In genomic region chr7:4953815-4954445, GRCm38 (mm10) we compare ENCODE assay signal across 17 mouse cellular contexts. TPM values are rescaled to one million over a fixed set of nuclear protein-coding genes. Genes with fewer than 3 reads are reported as not detected.
DNase-seq lines count a peak whose midpoint lies in the region; ATAC-seq and TF ChIP-seq lines count a peak whose summit lies in the region.
"Had no signal": no experiment of that assay in that cellular context is flagged by ENCODE, and none has a peak within 500 bp of the region (broad histone marks: within the 10 kb centered on the region; RNA-seq: fewer than 3 reads in every experiment).

No protein-coding gene starts in this region.

- intact Hi-C loops in gastrocnemius, adult 2 months (cut with DNase I): no loop called here

- no peak for TF ChIP-seq CTCF in gastrocnemius, adult 2 months (IDR thresholded peaks at IDR 0.05)
- no peak for TF ChIP-seq CTCF in midbrain, postnatal 0 days (IDR thresholded peaks at IDR 0.05)

- H3K27me3 ChIP-seq in midbrain, postnatal 0 days (ENCODE audit: insufficient read depth, low read length): no peaks in the 10 kb centered on the region
- H3K27me3 ChIP-seq in midbrain, embryonic 16.5 days (ENCODE audit: control insufficient read depth, insufficient read depth, low read depth, low read length): no peaks in the 10 kb centered on the region
- H3K27me3 ChIP-seq in heart, embryonic 14.5 days (ENCODE audit: control insufficient read depth, insufficient read depth, low read length): no peaks in the 10 kb centered on the region
- no peaks in the 10 kb centered on the region for H3K27me3 ChIP-seq in forebrain, embryonic 13.5 days
- H3K27me3 ChIP-seq: kidney, embryonic 15.5 days; liver, embryonic 13.5 days had no signal

- no peaks in the 10 kb centered on the region for H3K9me3 ChIP-seq in midbrain, postnatal 0 days (ENCODE audit: low read length)
- H3K9me3 ChIP-seq in midbrain, embryonic 16.5 days (replicated peaks; ENCODE audit: control insufficient read depth, low read length, poor library complexity, severe bottlenecking): no peaks in the 10 kb centered on the region
- no peaks in the 10 kb centered on the region for H3K9me3 ChIP-seq in heart, embryonic 14.5 days (ENCODE audit: control insufficient read depth, low read length)
- H3K9me3 ChIP-seq in forebrain, embryonic 13.5 days (replicated peaks): no peaks in the 10 kb centered on the region
- H3K9me3 ChIP-seq: kidney, embryonic 15.5 days; liver, embryonic 13.5 days had no signal

- 0 out of 2 replicates have a peak overlapping the region, but pooled peaks have one; percentile 4 for H3K9ac ChIP-seq in midbrain, postnatal 0 days (replicated peaks; ENCODE audit: low read length, poor library complexity, severe bottlenecking)
- H3K9ac ChIP-seq in midbrain, embryonic 16.5 days (ENCODE audit: low read depth, low read length): no peak overlapping the region
- no peak overlapping the region for H3K9ac ChIP-seq in heart, embryonic 14.5 days (ENCODE audit: low read length)
- H3K9ac ChIP-seq in forebrain, embryonic 13.5 days: no peak overlapping the region; the same call in 1 of the 2 replicates
- H3K9ac ChIP-seq: kidney, embryonic 15.5 days; liver, embryonic 13.5 days had no signal

- 32% methylated on average over 10 of the region's 10 CpGs for WGBS in midbrain, postnatal 0 days
- WGBS in midbrain, embryonic 16.5 days: 27% methylated on average over 10 of the region's 10 CpGs
- 10% methylated on average over 10 of the region's 10 CpGs for WGBS in heart, embryonic 14.5 days
- 28% methylated on average over 10 of the region's 10 CpGs for WGBS in forebrain, embryonic 13.5 days

- H3K4me1 ChIP-seq in midbrain, postnatal 0 days (ENCODE audit: insufficient read depth, low read length): no peaks in the 10 kb centered on the region
- H3K4me1 ChIP-seq in midbrain, embryonic 16.5 days (ENCODE audit: control insufficient read depth, insufficient read depth, low read length): no peaks in the 10 kb centered on the region
- peaks cover 7 to 12% of the 10 kb centered on the region in 2 experiments; a peak in 3 of 4 replicates for H3K4me1 ChIP-seq in heart, embryonic 14.5 days (ENCODE audit: control insufficient read depth in 2 of 2, insufficient read depth in 2 of 2, low read length in 2 of 2)
- H3K4me1 ChIP-seq in forebrain, embryonic 13.5 days: 0 out of 2 replicates have a peak, but pooled peaks cover 2% of the 10 kb centered on the region
- H3K4me1 ChIP-seq: kidney, embryonic 15.5 days; liver, embryonic 13.5 days had no signal

- H3K4me2 ChIP-seq in midbrain, postnatal 0 days (ENCODE audit: low read depth, low read length, poor library complexity, severe bottlenecking): no peak overlapping the region
- no peak overlapping the region for H3K4me2 ChIP-seq in midbrain, embryonic 16.5 days (ENCODE audit: low read length)
- H3K4me2 ChIP-seq in heart, embryonic 14.5 days (ENCODE audit: low read length): 0 out of 2 replicates have a peak overlapping the region, but pooled peaks have one; percentile 1
- H3K4me2 ChIP-seq in forebrain, embryonic 13.5 days: no peak overlapping the region
- H3K4me2 ChIP-seq: kidney, embryonic 15.5 days; liver, embryonic 13.5 days had no signal

- H3K36me3 ChIP-seq in midbrain, postnatal 0 days (ENCODE audit: insufficient read depth, low read length): no peaks in the 10 kb centered on the region
- H3K36me3 ChIP-seq in midbrain, embryonic 16.5 days (ENCODE audit: control insufficient read depth, insufficient read depth, low read length): no peaks in the 10 kb centered on the region
- no peaks in the 10 kb centered on the region for H3K36me3 ChIP-seq in heart, embryonic 14.5 days (ENCODE audit: control insufficient read depth, insufficient read depth, low read length)
- no peaks in the 10 kb centered on the region for H3K36me3 ChIP-seq in forebrain, embryonic 13.5 days (ENCODE audit: poor library complexity, severe bottlenecking)
- H3K36me3 ChIP-seq: kidney, embryonic 15.5 days; liver, embryonic 13.5 days had no signal

- no peak overlapping the region for H3K4me3 ChIP-seq in gastrocnemius, adult 2 months
- no peak overlapping the region for H3K4me3 ChIP-seq in midbrain, postnatal 0 days (ENCODE audit: low read depth, low read length)
- H3K4me3 ChIP-seq in midbrain, embryonic 16.5 days (ENCODE audit: low read depth, low read length): no peak overlapping the region
- no peak overlapping the region for H3K4me3 ChIP-seq in heart, embryonic 14.5 days (ENCODE audit: control insufficient read depth in 1 of 2, insufficient read depth in 1 of 2, low read depth in 1 of 2, low read length in 2 of 2)
- no peak overlapping the region for H3K4me3 ChIP-seq in forebrain, embryonic 13.5 days
- H3K4me3 ChIP-seq: kidney, embryonic 15.5 days; liver, embryonic 13.5 days had no signal

- no peak for ATAC-seq in midbrain, postnatal 0 days (ENCODE audit: low FRiP score)
- ATAC-seq in midbrain, embryonic 16.5 days: no peak
- peak; percentile 77 for ATAC-seq in heart, embryonic 14.5 days (ENCODE audit: insufficient number of reproducible peaks, insufficient read depth, low FRiP score, low read depth)
- ATAC-seq in forebrain, embryonic 13.5 days: no peak
- ATAC-seq: inflammation-experienced regulatory T-cells, adult 6 months had no signal

- H3K27ac ChIP-seq in gastrocnemius, adult 2 months: peak overlapping the region; percentile 81
- H3K27ac ChIP-seq in midbrain, postnatal 0 days (ENCODE audit: low read depth, low read length): no peak overlapping the region
- H3K27ac ChIP-seq in midbrain, embryonic 16.5 days (ENCODE audit: low read length): no peak overlapping the region
- H3K27ac ChIP-seq in heart, embryonic 14.5 days (replicated peaks in 1 of 2; ENCODE audit: control insufficient read depth in 1 of 2, insufficient read depth in 1 of 2, low read depth in 2 of 2, low read length in 2 of 2): peak overlapping the region in 1 of 2 experiments; percentile 82; a peak in 3 of 4 replicates
- no peak overlapping the region for H3K27ac ChIP-seq in forebrain, embryonic 13.5 days
- H3K27ac ChIP-seq: kidney, embryonic 15.5 days; liver, embryonic 13.5 days had no signal

- peak; percentile 62 for DNase-seq in gastrocnemius, adult 2 months
- DNase-seq in gastrocnemius, postnatal 4 days (ENCODE audit: low spot score in 2 of 2): no peak
- DNase-seq in midbrain, postnatal 0 days (ENCODE audit: low spot score): peak; percentile 12
- DNase-seq in lung, postnatal 36 days: peak; percentile 35
- no peak for DNase-seq in thymus, postnatal 25 days
- DNase-seq: adrenal gland, adult 2 months; B cell, adult 2 months; cerebellum, postnatal 25 days; liver, embryonic 13.5 days; thymus, postnatal 4 days had no signal

RNA-seq across cellular contexts. Expression of gene Sbk2, which starts 10.3 kb away (rescaled TPM):
- 10 to 100 TPM; 36.7 to 77.0 TPM for total RNA-seq in gastrocnemius, adult 2 months (2021)
- 10 to 100 TPM; 13.0 to 15.9 TPM for total RNA-seq in gastrocnemius, postnatal 4 days (2021)
- total RNA-seq in midbrain, postnatal 0 days (2014; rRNA removed): 0.49 TPM in 1 of 2 replicates, not detected in the other
- 0.20 TPM in 1 of 2 replicates, not detected in the other for polyA plus RNA-seq in midbrain, postnatal 0 days (2015; fragmentation: Nextera tagmentation; extraction: Ambion mirVana)
- 0.18 TPM in 1 of 2 replicates, not detected in the other for polyA plus RNA-seq in midbrain, embryonic 16.5 days (2015; fragmentation: Nextera tagmentation; extraction: Ambion mirVana)
- 6.8 and 8.1 TPM in 2 replicates for polyA plus RNA-seq in heart, embryonic 14.5 days (2014; fragmentation: Nextera tagmentation; extraction: Ambion mirVana)
- not detected in 2 replicates for polyA plus RNA-seq in forebrain, embryonic 13.5 days (2015; fragmentation: Nextera tagmentation; extraction: Ambion mirVana)
- total RNA-seq: layer of hippocampus, postnatal 10 days had no signal
- polyA plus RNA-seq: embryonic facial prominence, embryonic 11.5 days; liver, embryonic 13.5 days had no signal

RNA-seq across cellular contexts. Expression of gene Sbk3, which starts 17.0 kb away (rescaled TPM):
- total RNA-seq in gastrocnemius, adult 2 months (2021): 1 to 10 TPM in 1 of 2 experiments, under 1 TPM in 1; 0.46 to 5.2 TPM
- under 1 TPM in 1 of 2 experiments, not detected in 1; 0.13 TPM for total RNA-seq in gastrocnemius, postnatal 4 days (2021)
- 0.49 and 1.8 TPM in 2 replicates for total RNA-seq in midbrain, postnatal 0 days (2014; rRNA removed)
- polyA plus RNA-seq in midbrain, postnatal 0 days (2015; fragmentation: Nextera tagmentation; extraction: Ambion mirVana): 0.45 and 0.46 TPM in 2 replicates
- 0.60 and 0.93 TPM in 2 replicates for polyA plus RNA-seq in midbrain, embryonic 16.5 days (2015; fragmentation: Nextera tagmentation; extraction: Ambion mirVana)
- 0.42 and 0.80 TPM in 2 replicates for polyA plus RNA-seq in heart, embryonic 14.5 days (2014; fragmentation: Nextera tagmentation; extraction: Ambion mirVana)
- polyA plus RNA-seq in forebrain, embryonic 13.5 days (2015; fragmentation: Nextera tagmentation; extraction: Ambion mirVana): 0.09 and 0.19 TPM in 2 replicates
- polyA plus RNA-seq: inflammation-experienced regulatory T-cells, adult 6 months; kidney, embryonic 15.5 days; liver, embryonic 13.5 days had no signal

RNA-seq across cellular contexts. Expression of gene Ssc5d, which starts 28.3 kb away (rescaled TPM):
- 1 to 10 TPM; 4.3 to 8.7 TPM for total RNA-seq in gastrocnemius, adult 2 months (2021)
- 10 to 100 TPM; 67.3 to 73.3 TPM for total RNA-seq in gastrocnemius, postnatal 4 days (2021)
- total RNA-seq in midbrain, postnatal 0 days (2014; rRNA removed): 1.9 and 3.4 TPM in 2 replicates
- 1.2 and 1.6 TPM in 2 replicates for polyA plus RNA-seq in midbrain, postnatal 0 days (2015; fragmentation: Nextera tagmentation; extraction: Ambion mirVana)
- 0.72 and 0.85 TPM in 2 replicates for polyA plus RNA-seq in midbrain, embryonic 16.5 days (2015; fragmentation: Nextera tagmentation; extraction: Ambion mirVana)
- polyA plus RNA-seq in heart, embryonic 14.5 days (2014; fragmentation: Nextera tagmentation; extraction: Ambion mirVana): 1.4 and 1.9 TPM in 2 replicates
- polyA plus RNA-seq in forebrain, embryonic 13.5 days (2015; fragmentation: Nextera tagmentation; extraction: Ambion mirVana): 0.23 and 0.30 TPM in 2 replicates
- polyA plus RNA-seq: inflammation-experienced regulatory T-cells, adult 6 months had no signal

RNA-seq across cellular contexts. Expression of gene Nat14, which starts 32.1 kb away (rescaled TPM):
- 1 to 10 TPM; 2.7 to 5.9 TPM for total RNA-seq in gastrocnemius, adult 2 months (2021)
- 1 to 10 TPM; 4.6 to 5.2 TPM for total RNA-seq in gastrocnemius, postnatal 4 days (2021)
- total RNA-seq in midbrain, postnatal 0 days (2014; rRNA removed): 44.8 and 49.7 TPM in 2 replicates
- polyA plus RNA-seq in midbrain, postnatal 0 days (2015; fragmentation: Nextera tagmentation; extraction: Ambion mirVana): 33.2 and 35.9 TPM in 2 replicates
- 48.2 and 49.4 TPM in 2 replicates for polyA plus RNA-seq in midbrain, embryonic 16.5 days (2015; fragmentation: Nextera tagmentation; extraction: Ambion mirVana)
- 4.4 and 5.1 TPM in 2 replicates for polyA plus RNA-seq in heart, embryonic 14.5 days (2014; fragmentation: Nextera tagmentation; extraction: Ambion mirVana)
- 21.2 and 24.9 TPM in 2 replicates for polyA plus RNA-seq in forebrain, embryonic 13.5 days (2015; fragmentation: Nextera tagmentation; extraction: Ambion mirVana)

RNA-seq across cellular contexts. Expression of gene Zfp628, which starts 38.9 kb away (rescaled TPM):
- total RNA-seq in gastrocnemius, adult 2 months (2021): 10 to 100 TPM in 1 of 2 experiments, 1 to 10 TPM in 1; 8.5 to 10.7 TPM
- total RNA-seq in gastrocnemius, postnatal 4 days (2021): 10 to 100 TPM; 14.0 to 14.6 TPM
- 10.6 and 12.3 TPM in 2 replicates for total RNA-seq in midbrain, postnatal 0 days (2014; rRNA removed)
- polyA plus RNA-seq in midbrain, postnatal 0 days (2015; fragmentation: Nextera tagmentation; extraction: Ambion mirVana): 5.1 and 5.6 TPM in 2 replicates
- 3.1 and 3.6 TPM in 2 replicates for polyA plus RNA-seq in midbrain, embryonic 16.5 days (2015; fragmentation: Nextera tagmentation; extraction: Ambion mirVana)
- 2.1 and 3.1 TPM in 2 replicates for polyA plus RNA-seq in heart, embryonic 14.5 days (2014; fragmentation: Nextera tagmentation; extraction: Ambion mirVana)
- 4.3 and 4.5 TPM in 2 replicates for polyA plus RNA-seq in forebrain, embryonic 13.5 days (2015; fragmentation: Nextera tagmentation; extraction: Ambion mirVana)

Comparison
In these comparisons a context has a peak if more than half of its experiments do, and no peak if none do; other contexts are left out.
1. DNase-seq: peak in gastrocnemius, adult 2 months (single experiment), midbrain, postnatal 0 days (single experiment) and lung, postnatal 36 days (single experiment); none in gastrocnemius, postnatal 4 days (0 of 2) and thymus, postnatal 25 days (single experiment).